Mouse (Mus musculus) midbrain, embryonic 12.5 days (tissue): Measurements from ENCODE around the gene Cldn9. TPM values are rescaled to one million over a fixed set of nuclear protein-coding genes. Genes with fewer than 3 reads are reported as not detected.

ENCODE experiments used
- ATAC-seq: fragments of 200-750 bp; cut with Nextera tagmentation; 2 replicates; pipeline ENCODE4 v1.8.0; 2017; ENCODE audit warnings: low read depth, moderate TSS enrichment, moderate library complexity; ENCODE audit not compliant: low FRiP score
- H3K27ac ChIP-seq: fragments of 300-500 bp; sonication (generic); replicated peaks from 2 replicates; pipeline ENCODE4 v1.5.1; 2016; ENCODE audit warnings: mild to moderate bottlenecking
- H3K27me3 ChIP-seq: fragments of 300-500 bp; sonication (generic); 2 replicates; pipeline ENCODE4 v1.6.1; 2016; ENCODE audit warnings: mild to moderate bottlenecking
- H3K36me3 ChIP-seq: fragments of 300-500 bp; sonication (generic); 2 replicates; pipeline ENCODE4 v1.6.1; 2016
- H3K4me1 ChIP-seq: fragments of 300-500 bp; sonication (generic); 2 replicates; pipeline ENCODE4 v1.6.1; 2016
- H3K4me2 ChIP-seq: fragments of 300-500 bp; sonication (generic); replicated peaks from 2 replicates; pipeline ENCODE4 v1.6.1; 2016; ENCODE audit warnings: mild to moderate bottlenecking, moderate library complexity
- H3K4me3 ChIP-seq: fragments of 300-500 bp; sonication (generic); 2 replicates; pipeline ENCODE4 v1.5.1; 2016; ENCODE audit warnings: mild to moderate bottlenecking
- H3K9ac ChIP-seq: fragments of 300-500 bp; sonication (generic); replicated peaks from 2 replicates; pipeline ENCODE4 v1.6.1; 2016; ENCODE audit warnings: mild to moderate bottlenecking, moderate library complexity
- H3K9me3 ChIP-seq: fragments of 300-500 bp; sonication (generic); 2 replicates; pipeline ENCODE4 v1.6.1; 2016; ENCODE audit warnings: mild to moderate bottlenecking
- WGBS: fragments of 180-500 bp; shearing (Covaris S2); methylation state at CpG from one replicate; pipeline ENCODE4 v1.1.7; 2016; 5-methylcytosine and 5-hydroxymethylcytosine counted together
- polyA plus RNA-seq: library from polyadenylated mRNA; unstranded; fragments of >200 nt; fragmentation: Nextera tagmentation; extraction: Ambion mirVana; gene quantifications from 2 replicates; pipeline ENCODE4 v1.2.1, GENCODE M21; 2016

The Cldn9 gene
- polyA plus RNA-seq = 0.84 TPM in 2 replicates

GRCm38 (mm10) chr17:23683856-23684672 is at the start of gene Cldn9:
TSS of gene Cldn9 (minus strand) at chr17:23684026.
- Histone ChIP-seq H3K9me3 (no peaks in the 10 kb centered on the region), H3K4me2 (0 out of 2 replicates have a peak within 1 kb of the TSS, but pooled peaks have one; percentile 1), H3K4me1 (peaks cover 14% of the 10 kb centered on the region), H3K9ac (no peak within 1 kb of the TSS), H3K27ac (no peak within 1 kb of the TSS), H3K27me3 (peaks cover 59% of the 10 kb centered on the region), H3K4me3 (no peak within 1 kb of the TSS), H3K36me3 (no peaks in the 10 kb centered on the region)
- peak; percentile 44; the same call in 1 of the 2 replicates for ATAC-seq
- 20% methylated on average over 15 of the region's 15 CpGs for WGBS

- H3K9me3 ChIP-seq = no peaks in the 10 kb centered on the region
- no peak for ATAC-seq
- no peak overlapping the region for H3K4me2 ChIP-seq
- peaks cover 14% of the 10 kb centered on the region for H3K4me1 ChIP-seq
- 82% methylated on average over 1 of the region's 1 CpGs for whole genome bisulfite sequencing
- peaks cover 17% of the 10 kb centered on the region for H3K36me3 ChIP-seq
- H3K4me3 ChIP-seq = no peak overlapping the region
- no peak overlapping the region for H3K27ac ChIP-seq
- no peak overlapping the region for H3K9ac ChIP-seq
- no peaks in the 10 kb centered on the region for H3K27me3 ChIP-seq
These were observed 46.6 kb upstream of the Cldn9 start for GRCm38 (mm10) chr17:23730441-23730840.

- Histone ChIP-seq H3K36me3 (no peaks in the 10 kb centered on the region), H3K9ac (peak overlapping the region; percentile 76), H3K9me3 (no peaks in the 10 kb centered on the region), H3K4me2 (peak overlapping the region; percentile 95), H3K27me3 (no peaks in the 10 kb centered on the region), H3K4me3 (peak overlapping the region; percentile 93), H3K4me1 (peaks cover 14% of the 10 kb centered on the region), H3K27ac (peak overlapping the region; percentile 65)
- peak; percentile 78 for ATAC-seq
- 1% methylated on average over 19 of the region's 20 CpGs for WGBS
These were observed 42.9 kb upstream of the Cldn9 start for GRCm38 (mm10) chr17:23726758-23727142.

- Histone ChIP-seq H3K27me3 (no peaks in the 10 kb centered on the region), H3K4me2 (peak within 1 kb of the TSS; percentile 95), H3K27ac (peak within 1 kb of the TSS; percentile 65), H3K9ac (peak within 1 kb of the TSS; percentile 76), H3K36me3 (no peaks in the 10 kb centered on the region), H3K9me3 (no peaks in the 10 kb centered on the region), H3K4me1 (peaks cover 14% of the 10 kb centered on the region), H3K4me3 (peak within 1 kb of the TSS; percentile 93)
- WGBS = 2% methylated on average over 65 of the region's 73 CpGs
- peak; percentile 94 for ATAC-seq
These were observed 42.4 kb upstream of the Cldn9 start, which contains the start of gene Pkmyt1 for GRCm38 (mm10) chr17:23725999-23726757. TSS of gene Pkmyt1 (plus strand) at chr17:23726336.

GRCm38 (mm10) chr17:23725477-23725876 is 41.7 kb upstream of the Cldn9 start:
- no peak for ATAC-seq
- 69% methylated on average over 4 of the region's 4 CpGs for WGBS
- H3K27ac ChIP-seq = no peak overlapping the region
- H3K27me3 ChIP-seq = no peaks in the 10 kb centered on the region
- H3K4me2 ChIP-seq = peak overlapping the region; percentile 95
- H3K9ac ChIP-seq = peak overlapping the region; percentile 42; the same call in 1 of the 2 replicates
- no peaks in the 10 kb centered on the region for H3K9me3 ChIP-seq
- no peaks in the 10 kb centered on the region for H3K36me3 ChIP-seq
- peaks cover 14% of the 10 kb centered on the region for H3K4me1 ChIP-seq
- H3K4me3 ChIP-seq = peak overlapping the region; percentile 93

- H3K4me3 ChIP-seq = no peak within 1 kb of the TSS
- H3K9ac ChIP-seq = no peak within 1 kb of the TSS
- H3K36me3 ChIP-seq = no peaks in the 10 kb centered on the region
- peaks cover 7% of the 10 kb centered on the region for H3K27me3 ChIP-seq
- WGBS = 79% methylated on average over 7 of the region's 7 CpGs
- ATAC-seq = no peak
- H3K4me2 ChIP-seq = no peak within 1 kb of the TSS
- no peaks in the 10 kb centered on the region for H3K9me3 ChIP-seq
- no peak within 1 kb of the TSS for H3K27ac ChIP-seq
- peaks cover 12% of the 10 kb centered on the region for H3K4me1 ChIP-seq
These were observed 38.7 kb upstream of the Cldn9 start, which contains the start of gene 1520401A03Rik for GRCm38 (mm10) chr17:23722376-23723125. TSS of gene 1520401A03Rik (minus strand) at chr17:23722783.

GRCm38 (mm10) chr17:23721886-23722285 is 38.1 kb upstream of the Cldn9 start:
- ATAC-seq = no peak
- Histone ChIP-seq H3K27me3 (peaks cover 10% of the 10 kb centered on the region), H3K4me1 (peaks cover 5% of the 10 kb centered on the region), H3K4me3 (no peak overlapping the region), H3K27ac (no peak overlapping the region), H3K9me3 (no peaks in the 10 kb centered on the region), H3K36me3 (no peaks in the 10 kb centered on the region), H3K9ac (no peak overlapping the region), H3K4me2 (no peak overlapping the region)
- 89% methylated on average over 2 of the region's 2 CpGs for WGBS

GRCm38 (mm10) chr17:23719455-23719854 is 35.6 kb upstream of the Cldn9 start:
- Histone ChIP-seq H3K4me2 (no peak overlapping the region), H3K4me1 (no peaks in the 10 kb centered on the region), H3K27me3 (peaks cover 13% of the 10 kb centered on the region), H3K36me3 (no peaks in the 10 kb centered on the region), H3K4me3 (no peak overlapping the region), H3K9me3 (no peaks in the 10 kb centered on the region), H3K9ac (no peak overlapping the region), H3K27ac (no peak overlapping the region)
- no peak for ATAC-seq
- WGBS = 27% methylated on average over 1 of the region's 1 CpGs

- no peak for ATAC-seq
- no peak overlapping the region for H3K4me3 ChIP-seq
- no peak overlapping the region for H3K9ac ChIP-seq
- 63% methylated on average over 2 of the region's 2 CpGs for WGBS
- peaks cover 13% of the 10 kb centered on the region for H3K27me3 ChIP-seq
- no peaks in the 10 kb centered on the region for H3K36me3 ChIP-seq
- no peak overlapping the region for H3K27ac ChIP-seq
- no peak overlapping the region for H3K4me2 ChIP-seq
- no peaks in the 10 kb centered on the region for H3K4me1 ChIP-seq
- H3K9me3 ChIP-seq = no peaks in the 10 kb centered on the region
These were observed 33.2 kb upstream of the Cldn9 start for GRCm38 (mm10) chr17:23717003-23717402.

- no peaks in the 10 kb centered on the region for H3K9me3 ChIP-seq
- no peak overlapping the region for H3K9ac ChIP-seq
- H3K4me3 ChIP-seq = no peak overlapping the region
- H3K27ac ChIP-seq = no peak overlapping the region
- 0% methylated on average over 3 of the region's 3 CpGs for WGBS
- H3K27me3 ChIP-seq = peaks cover 31% of the 10 kb centered on the region
- no peaks in the 10 kb centered on the region for H3K36me3 ChIP-seq
- no peak overlapping the region for H3K4me2 ChIP-seq
- peak; percentile 41; the same call in 1 of the 2 replicates for ATAC-seq
- no peaks in the 10 kb centered on the region for H3K4me1 ChIP-seq
These were observed 22.4 kb upstream of the Cldn9 start for GRCm38 (mm10) chr17:23706212-23706611.

- WGBS = 85% methylated on average over 7 of the region's 7 CpGs
- ATAC-seq = peak; percentile 49
- no peak overlapping the region for H3K9ac ChIP-seq
- no peak overlapping the region for H3K27ac ChIP-seq
- no peaks in the 10 kb centered on the region for H3K4me1 ChIP-seq
- H3K4me3 ChIP-seq = no peak overlapping the region
- peaks cover 37% of the 10 kb centered on the region for H3K27me3 ChIP-seq
- H3K4me2 ChIP-seq = no peak overlapping the region
- H3K9me3 ChIP-seq = no peaks in the 10 kb centered on the region
- H3K36me3 ChIP-seq = no peaks in the 10 kb centered on the region
These were observed 21.8 kb upstream of the Cldn9 start for GRCm38 (mm10) chr17:23705525-23706104.
